8 mouse cellular contexts compared by ENCODE assay signal in the genomic region with DNA sequence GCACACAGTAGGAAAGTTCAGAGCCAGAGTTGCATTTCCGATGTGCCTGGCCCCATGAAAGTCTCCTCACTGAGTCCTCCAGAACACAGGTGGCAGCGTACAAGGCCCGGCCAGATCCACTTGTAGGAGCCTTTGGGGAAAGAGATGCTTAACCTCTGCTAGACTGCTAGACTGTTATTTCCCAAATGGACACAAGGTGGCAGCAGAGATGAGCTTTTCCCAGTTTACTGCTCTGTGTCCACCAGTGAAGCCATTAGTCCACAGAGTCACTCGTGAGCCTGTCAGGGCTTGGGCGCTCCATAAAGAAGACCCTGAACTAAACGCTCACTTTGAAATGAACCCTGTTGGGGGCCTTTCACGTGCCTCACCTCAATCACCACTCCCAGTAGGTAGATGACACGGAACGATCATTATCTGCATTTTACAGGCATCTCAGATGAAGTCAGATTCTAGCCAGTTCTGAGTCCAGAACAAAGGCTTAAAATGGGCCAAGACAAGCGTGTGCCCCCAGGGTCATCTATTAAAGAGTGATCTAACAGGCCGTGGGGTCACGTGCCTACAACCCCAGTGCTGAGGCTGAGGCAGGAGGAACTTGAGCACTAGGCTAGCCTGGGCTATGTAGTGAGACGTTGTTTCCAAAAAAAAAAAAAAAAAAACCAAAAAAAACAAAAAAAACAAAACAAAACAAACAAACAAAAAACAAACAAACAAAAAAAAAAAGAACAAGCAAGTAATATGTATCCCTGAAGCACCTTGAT. TPM values are rescaled to one million over a fixed set of nuclear protein-coding genes. Genes with fewer than 3 reads are reported as not detected.
DNase-seq lines count a peak whose midpoint lies in the region; ATAC-seq and TF ChIP-seq lines count a peak whose summit lies in the region.

No protein-coding gene starts in this region.

- peak; percentile 86 for TF ChIP-seq CTCF in cerebellum, adult 2 months (IDR thresholded peaks at IDR 0.05; ENCODE audit: borderline replicate concordance, insufficient read depth, low read depth, low read length)
- peak; percentile 92 for TF ChIP-seq CTCF in layer of hippocampus, adult 2 months (conservative IDR thresholded peaks at IDR 0.05)
- peak; percentile 93 for TF ChIP-seq CTCF in lung, embryonic 14.5 days (IDR thresholded peaks at IDR 0.05; ENCODE audit: low read depth)
- peak; percentile 23; the same call in 1 of the 2 replicates for TF ChIP-seq CTCF in thymus, adult 2 months (IDR thresholded peaks at IDR 0.05; ENCODE audit: borderline replicate concordance, control insufficient read depth, extremely low read depth, insufficient read depth, low read length, poor library complexity)

- WGBS in cerebellum, adult 2 months, result 27% methylated on average over 13 of the region's 13 CpGs
- 28% methylated on average over 13 of the region's 13 CpGs for WGBS in lung, embryonic 14.5 days
- WGBS in thymus, adult 2 months, result 35% methylated on average over 13 of the region's 13 CpGs

- H3K36me3 ChIP-seq in lung, embryonic 14.5 days (ENCODE audit: insufficient read depth), result no peaks in the 10 kb centered on the region
- H3K36me3 ChIP-seq in thymus, adult 2 months (ENCODE audit: control insufficient read depth, insufficient read depth, low read length), result no peaks in the 10 kb centered on the region

- no peaks in the 10 kb centered on the region for H3K9me3 ChIP-seq in lung, embryonic 14.5 days (ENCODE audit: low read depth, low read length)

- no peak overlapping the region for H3K4me2 ChIP-seq in lung, embryonic 14.5 days

- no peak overlapping the region for H3K9ac ChIP-seq in lung, embryonic 14.5 days

- ATAC-seq in hematopoietic stem cell, adult 5-6 weeks (replicated peaks in 1 of 2; ENCODE audit: insufficient read depth in 1 of 2, low FRiP score in 2 of 2, low TSS enrichment in 1 of 2, low read depth in 1 of 2, poor library complexity in 2 of 2, severe bottlenecking in 2 of 2), result peak; percentile 79 to 83
- ATAC-seq in lung, embryonic 14.5 days (ENCODE audit: insufficient read depth), result peak; percentile 83

- H3K27ac ChIP-seq in cerebellum, adult 2 months (ENCODE audit: insufficient read depth, low read length), result no peak overlapping the region
- no peak overlapping the region for H3K27ac ChIP-seq in layer of hippocampus, adult 2 months
- no peak overlapping the region for H3K27ac ChIP-seq in lung, embryonic 14.5 days (ENCODE audit: low read depth)
- H3K27ac ChIP-seq in thymus, adult 2 months (ENCODE audit: control insufficient read depth, insufficient read depth, low read length), result no peak overlapping the region

- no peaks in the 10 kb centered on the region for H3K27me3 ChIP-seq in cerebellum, adult 2 months (ENCODE audit: control insufficient read depth, insufficient read depth, low read length)
- H3K27me3 ChIP-seq in lung, embryonic 14.5 days (ENCODE audit: insufficient read depth, low read length), result no peaks in the 10 kb centered on the region; the same call in 1 of the 2 replicates
- no peaks in the 10 kb centered on the region for H3K27me3 ChIP-seq in thymus, adult 2 months (ENCODE audit: control insufficient read depth, insufficient read depth, low read length)

- no peak for TF ChIP-seq POLR2A in cerebellum, adult 2 months (IDR thresholded peaks at IDR 0.05; ENCODE audit: borderline replicate concordance, insufficient read depth, low read length)
- TF ChIP-seq POLR2A in thymus, adult 2 months (IDR thresholded peaks at IDR 0.05; ENCODE audit: control insufficient read depth, extremely low read depth, insufficient read depth, low read length, poor library complexity), result no peak

- DNase-seq in MN1 (ENCODE audit: low spot score), result peak; percentile 92
- peak; percentile 86 to 87 for DNase-seq in cerebellum, adult 2 months
- peak; percentile 93 for DNase-seq in forelimb bud, embryonic 11.5 days (ENCODE audit: low read depth, low spot score)
- peak; percentile 81 to 85 for DNase-seq in layer of hippocampus, adult 2 months (ENCODE audit: low spot score in 2 of 2)
- peak; percentile 96 for DNase-seq in lung, embryonic 14.5 days
- DNase-seq in ovary, adult 18-20 months (ENCODE audit: low spot score), result peak; percentile 34
- peak; percentile 66 for DNase-seq in thymus, adult 2 months

- H3K4me1 ChIP-seq in cerebellum, adult 2 months (ENCODE audit: control insufficient read depth, insufficient read depth, low read length), result no peaks in the 10 kb centered on the region
- no peaks in the 10 kb centered on the region for H3K4me1 ChIP-seq in lung, embryonic 14.5 days (ENCODE audit: insufficient read depth)
- no peaks in the 10 kb centered on the region for H3K4me1 ChIP-seq in thymus, adult 2 months (replicated peaks; ENCODE audit: control insufficient read depth, insufficient read depth, low read length)

- H3K4me3 ChIP-seq in cerebellum, adult 2 months (replicated peaks; ENCODE audit: insufficient read depth, low read depth, low read length), result no peak overlapping the region
- no peak overlapping the region for H3K4me3 ChIP-seq in layer of hippocampus, adult 2 months
- no peak overlapping the region for H3K4me3 ChIP-seq in lung, embryonic 14.5 days (ENCODE audit: low read depth, low read length)
- H3K4me3 ChIP-seq in thymus, adult 2 months (ENCODE audit: control insufficient read depth, insufficient read depth, low read length), result no peak overlapping the region

RNA-seq across cellular contexts. Expression of a gene that starts 30.1 kb away (rescaled TPM):
- polyA plus RNA-seq in cerebellum, adult 2 months (2012; rRNA removed), result 19.8 and 24.2 TPM in 2 replicates
- 16.0 and 55.2 TPM in 2 replicates for total RNA-seq in hematopoietic stem cell, adult 5-6 weeks (2017)
- total RNA-seq in layer of hippocampus, adult 2 months (2021), result 10 to 100 TPM; 11.1 to 12.4 TPM
- 0.54 TPM in 1 of 2 replicates, not detected in the other for polyA plus RNA-seq in lung, embryonic 14.5 days (2014; fragmentation: Nextera tagmentation; extraction: Ambion mirVana)
- polyA plus RNA-seq in thymus, adult 2 months (2012; rRNA removed), result 9.0 and 9.5 TPM in 2 replicates

RNA-seq across cellular contexts. Expression of a gene that starts 40.8 kb away (rescaled TPM):
- polyA plus RNA-seq in cerebellum, adult 2 months (2012; rRNA removed), result not detected in 2 replicates
- 0.25 TPM in 1 of 2 replicates, not detected in the other for total RNA-seq in hematopoietic stem cell, adult 5-6 weeks (2017)
- under 1 TPM in 1 of 2 experiments, not detected in 1; 0.20 TPM for total RNA-seq in layer of hippocampus, adult 2 months (2021)
- polyA plus RNA-seq in lung, embryonic 14.5 days (2014; fragmentation: Nextera tagmentation; extraction: Ambion mirVana), result not detected in 2 replicates
- 0.54 and 0.78 TPM in 2 replicates for polyA plus RNA-seq in thymus, adult 2 months (2012; rRNA removed)

RNA-seq across cellular contexts. Expression of a gene that starts 41.4 kb away (rescaled TPM):
- 0.14 and 0.18 TPM in 2 replicates for polyA plus RNA-seq in cerebellum, adult 2 months (2012; rRNA removed)
- not detected in 2 replicates for total RNA-seq in hematopoietic stem cell, adult 5-6 weeks (2017)
- total RNA-seq in layer of hippocampus, adult 2 months (2021), result not detected
- polyA plus RNA-seq in lung, embryonic 14.5 days (2014; fragmentation: Nextera tagmentation; extraction: Ambion mirVana), result not detected in 2 replicates
- 0.33 and 0.35 TPM in 2 replicates for polyA plus RNA-seq in thymus, adult 2 months (2012; rRNA removed)

Comparison
In these comparisons a context has a peak if more than half of its experiments do, and no peak if none do; other contexts are left out.
1. DNase-seq: peak in every context shown above with its lines; median percentile 96 in lung, embryonic 14.5 days; 93 in forelimb bud, embryonic 11.5 days; 92 in MN1; 86 in cerebellum, adult 2 months; 83 in layer of hippocampus, adult 2 months; 66 in thymus, adult 2 months; 34 in ovary, adult 18-20 months.
2. CTCF ChIP-seq: peak in every context shown above with its lines; median percentile 93 in lung, embryonic 14.5 days; 92 in layer of hippocampus, adult 2 months; 86 in cerebellum, adult 2 months; 23 in thymus, adult 2 months.